Mouse (Mus musculus) cerebellum, adult 2 months (tissue): ENCODE data around the gene Sept10. TPM values are rescaled to one million over a fixed set of nuclear protein-coding genes. Genes with fewer than 3 reads are reported as not detected.
A peak's percentile ranks its signal among the peaks of the same experiment; 100 is the strongest.

Experiments used
- DNase-seq, 2 experiments: peaks; one replicate each; pipeline ENCODE4 v3.0.0; 2021
- H3K27ac ChIP-seq: fragments of 200-500 bp; 2 replicates; pipeline ENCODE4 v1.5.1; 2012; ENCODE audit warnings: low read length, control low read depth, inconsistent platforms; ENCODE audit not compliant: insufficient read depth
- H3K27me3 ChIP-seq: fragments of 200-500 bp; 2 replicates; pipeline ENCODE4 v1.6.1; 2012; ENCODE audit warnings: inconsistent platforms, mild to moderate bottlenecking, low read length, moderate library complexity; ENCODE audit not compliant: control insufficient read depth, insufficient read depth
- H3K4me1 ChIP-seq: fragments of 200-500 bp; 2 replicates; pipeline ENCODE4 v1.6.1; 2011; ENCODE audit warnings: low read length; ENCODE audit not compliant: control insufficient read depth, insufficient read depth
- H3K4me3 ChIP-seq: fragments of 200-500 bp; replicated peaks from 2 replicates; pipeline ENCODE3; 2011; ENCODE audit warnings: mild to moderate bottlenecking, low read depth, low read length, control low read depth; ENCODE audit not compliant: insufficient read depth
- CTCF ChIP-seq: fragments of 200-500 bp; IDR thresholded peaks from 2 replicates; pipeline ENCODE4 v1.5.1; 2011; ENCODE audit warnings: low read depth, mild to moderate bottlenecking, control low read depth, low read length, moderate library complexity, borderline replicate concordance; ENCODE audit not compliant: insufficient read depth
- POLR2A ChIP-seq: fragments of 200-500 bp; IDR thresholded peaks from 2 replicates; pipeline ENCODE4 v1.6.1; 2011; ENCODE audit warnings: low read length, control low read depth, borderline replicate concordance; ENCODE audit not compliant: insufficient read depth
- WGBS: fragments of 180-500 bp; shearing (Covaris S2); methylation state at CpG from one replicate; pipeline ENCODE4 v1.1.7; 2018; 5-methylcytosine and 5-hydroxymethylcytosine counted together
- polyA plus RNA-seq: library from polyadenylated mRNA; depleted of rRNA; stranded (reverse); fragments of >200 nt; gene quantifications from 2 replicates; pipeline ENCODE4 v1.2.3, GENCODE M21; 2012

Sept10 gene
- polyA plus RNA-seq, 1 experiment, result 8.5 TPM

GRCm38 (mm10) chr10:59149956-59150383 is 71.7 kb downstream of the Sept10 start:
- DNase-seq, result peak; percentile 16 to 37
- no peak for TF ChIP-seq POLR2A
- peak; percentile 44; the same call in 1 of the 2 replicates for TF ChIP-seq CTCF
- H3K4me1 ChIP-seq, result peaks cover 3% of the 10 kb centered on the region; the same call in 1 of the 2 replicates
- no peaks in the 10 kb centered on the region for H3K27me3 ChIP-seq
- 9% methylated on average over 8 of the region's 8 CpGs for WGBS
- H3K27ac ChIP-seq, result no peak overlapping the region
- H3K4me3 ChIP-seq, result no peak overlapping the region

DNA sequence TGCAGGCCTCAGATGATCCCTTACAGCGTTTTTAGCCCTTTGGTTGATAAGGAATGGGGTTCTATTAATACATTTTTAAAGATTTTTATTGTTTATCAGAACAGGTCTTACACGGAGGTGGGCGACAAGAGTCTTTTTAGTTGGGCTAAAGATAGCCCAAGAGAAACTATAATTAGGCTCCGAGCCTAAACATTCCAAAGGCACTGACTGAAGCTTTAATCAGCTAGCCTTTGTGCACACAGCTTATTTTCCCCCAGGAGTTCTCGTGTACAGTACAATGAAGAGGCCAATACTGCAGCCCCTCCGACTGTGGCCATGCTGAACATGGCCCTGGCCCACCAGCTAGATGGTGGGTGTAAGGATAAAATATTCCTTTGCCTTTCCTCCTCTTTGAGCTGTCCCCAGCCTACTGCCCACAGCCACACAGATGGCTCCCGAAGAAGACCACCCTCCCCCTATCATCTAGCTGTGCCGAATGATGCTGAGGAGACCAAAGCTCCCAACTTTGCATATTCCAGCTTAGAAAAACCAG is 88.1 kb downstream of the Sept10 start:
- Histone ChIP-seq H3K4me1 (no peaks in the 10 kb centered on the region), H3K27ac (no peak overlapping the region), H3K27me3 (no peaks in the 10 kb centered on the region), H3K4me3 (no peak overlapping the region)
- WGBS, result 68% methylated on average over 8 of the region's 8 CpGs
- no peak for DNase-seq
- TF ChIP-seq POLR2A, result no peak

DNA sequence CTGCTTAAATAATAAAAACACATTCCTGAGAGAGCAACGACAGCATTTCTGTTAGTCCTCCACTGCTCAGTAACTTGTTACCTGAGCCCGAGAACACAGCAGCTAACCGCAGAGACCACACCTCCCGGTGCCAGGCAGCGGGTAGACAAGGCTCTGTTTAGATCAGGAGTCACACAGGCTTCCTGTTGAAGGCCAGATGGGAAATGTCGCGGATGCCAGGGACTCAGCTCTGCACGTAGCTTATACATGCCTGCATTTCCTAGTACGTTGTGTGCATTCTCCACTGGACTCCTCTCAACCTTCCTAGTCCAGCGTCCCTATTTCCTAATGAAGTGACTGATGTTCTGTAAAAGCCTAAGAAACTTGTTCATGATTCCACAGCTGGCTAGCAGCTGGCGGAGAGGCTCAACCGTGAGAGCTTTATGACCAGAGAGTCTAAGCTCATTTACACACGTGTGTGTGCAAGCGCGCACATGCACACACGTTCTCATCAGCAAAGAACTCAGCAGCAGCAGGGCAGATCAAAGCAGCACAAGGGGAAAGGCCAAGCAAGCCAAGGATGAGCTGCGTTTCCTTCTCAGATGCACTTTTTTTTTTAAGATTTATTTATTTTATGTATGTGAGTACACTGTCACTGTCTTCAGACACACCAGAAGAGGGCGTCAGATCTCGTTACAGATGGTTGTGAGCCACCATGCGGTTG is 89.6 kb downstream of the Sept10 start:
- TF ChIP-seq CTCF (no peak), POLR2A (no peak)
- Histone ChIP-seq H3K4me3 (no peak overlapping the region), H3K4me1 (no peaks in the 10 kb centered on the region), H3K27ac (no peak overlapping the region), H3K27me3 (no peaks in the 10 kb centered on the region)
- WGBS, result 77% methylated on average over 20 of the region's 20 CpGs
- DNase-seq, result no peak

DNA sequence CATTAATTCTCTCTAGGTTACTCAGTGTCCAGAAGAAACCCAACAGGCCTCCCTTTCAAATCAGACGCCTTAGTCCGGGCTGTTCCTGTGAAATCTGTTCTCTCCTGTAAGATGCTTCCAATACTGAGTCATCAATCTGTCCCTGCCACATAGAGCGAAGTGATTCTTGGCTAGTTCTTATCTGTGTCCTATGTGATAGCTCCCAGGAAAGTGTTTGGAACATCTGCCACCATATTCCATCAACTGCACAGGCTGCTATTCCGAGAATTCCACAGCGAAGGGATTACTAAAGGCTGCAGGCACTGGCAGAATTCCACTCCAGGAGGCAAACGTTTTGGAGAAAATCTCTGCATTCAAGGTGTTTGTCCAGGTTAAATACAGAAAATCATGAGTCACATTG is 94.0 kb downstream of the Sept10 start:
- no peak overlapping the region for H3K27ac ChIP-seq
- 46% methylated on average over 6 of the region's 6 CpGs for WGBS
- H3K4me3 ChIP-seq, result no peak overlapping the region
- TF ChIP-seq CTCF (no peak), POLR2A (no peak)
- no peaks in the 10 kb centered on the region for H3K27me3 ChIP-seq
- H3K4me1 ChIP-seq, result no peaks in the 10 kb centered on the region
- no peak for DNase-seq

DNA sequence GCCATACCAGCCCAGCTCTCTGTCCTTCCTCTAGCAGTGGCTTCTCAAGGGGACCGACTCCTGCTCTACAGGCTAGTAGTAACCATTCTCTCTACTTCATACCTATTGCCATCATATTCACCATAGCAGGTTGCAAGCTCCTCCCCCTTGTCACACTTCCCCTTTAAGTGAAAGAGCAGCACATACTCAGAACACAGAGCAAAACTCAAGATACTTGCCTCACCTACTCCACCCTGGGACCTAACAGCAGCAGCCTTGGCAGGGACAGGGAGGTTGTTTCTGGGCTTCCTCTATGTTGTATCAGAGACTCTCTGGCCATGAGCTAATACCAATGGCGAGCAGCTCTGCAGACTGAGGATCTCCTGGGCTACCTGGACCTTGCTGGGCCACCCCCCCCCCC is 96.2 kb downstream of the Sept10 start:
- H3K4me3 ChIP-seq, result no peak overlapping the region
- no peaks in the 10 kb centered on the region for H3K4me1 ChIP-seq
- no peak overlapping the region for H3K27ac ChIP-seq
- 92% methylated on average over 2 of the region's 2 CpGs for WGBS
- DNase-seq, result no peak
- no peak for TF ChIP-seq POLR2A
- TF ChIP-seq CTCF, result no peak
- no peaks in the 10 kb centered on the region for H3K27me3 ChIP-seq

DNA sequence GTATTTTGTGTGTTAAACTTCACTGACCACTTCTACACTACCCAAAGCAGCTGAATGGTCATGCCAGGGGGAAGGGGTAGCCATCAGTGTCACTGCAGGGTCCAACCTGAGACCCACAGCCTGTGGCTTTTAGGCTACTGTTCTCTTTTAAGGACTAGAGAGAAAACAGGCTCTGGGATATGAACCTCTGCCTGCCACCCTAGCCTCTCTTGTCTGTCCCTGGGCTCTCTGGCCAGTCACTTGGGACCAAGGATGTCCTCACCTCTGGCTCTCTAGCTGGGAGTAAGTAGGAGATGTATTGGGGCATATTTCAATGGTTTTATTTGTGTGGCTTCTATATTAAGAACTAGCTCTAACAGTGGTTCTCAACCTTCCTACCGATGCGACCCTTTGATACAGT is 101.8 kb downstream of the Sept10 start:
- Histone ChIP-seq H3K4me3 (no peak overlapping the region), H3K4me1 (no peaks in the 10 kb centered on the region), H3K27ac (no peak overlapping the region), H3K27me3 (no peaks in the 10 kb centered on the region)
- 94% methylated on average over 2 of the region's 2 CpGs for WGBS
- TF ChIP-seq POLR2A (no peak), CTCF (no peak)
- DNase-seq, result no peak

DNA sequence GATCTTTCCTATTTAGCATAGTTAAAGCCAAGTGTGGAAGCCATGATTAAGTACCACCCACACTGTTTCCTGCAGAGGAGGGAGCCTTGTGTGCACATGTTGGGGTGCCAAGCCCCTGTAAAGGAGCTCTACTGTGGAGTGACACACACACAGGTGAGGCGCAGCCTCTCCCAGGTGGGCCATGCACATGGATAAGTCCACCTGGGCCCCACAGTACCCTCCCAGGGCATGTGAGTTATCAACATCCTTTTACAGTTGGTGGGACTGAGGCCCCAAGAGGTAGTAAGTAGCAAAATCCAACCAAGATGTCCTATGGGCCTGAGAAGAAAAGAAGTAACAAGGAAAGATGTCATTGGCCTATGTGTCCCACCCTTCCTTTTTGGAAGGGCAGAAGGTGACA is 102.6 kb downstream of the Sept10 start:
- Histone ChIP-seq H3K4me3 (no peak overlapping the region), H3K27me3 (no peaks in the 10 kb centered on the region), H3K4me1 (no peaks in the 10 kb centered on the region), H3K27ac (no peak overlapping the region)
- TF ChIP-seq POLR2A (no peak), CTCF (no peak)
- no peak for DNase-seq
- 100% methylated on average over 1 of the region's 1 CpGs for WGBS

- WGBS, result 76% methylated on average over 5 of the region's 5 CpGs
Measured at GRCm38 (mm10) chr10:59117555-59117954, 104.1 kb downstream of the Sept10 start.

More at GRCm38 (mm10) chr10:59117555-59117954, 104.1 kb downstream of the Sept10 start:
- TF ChIP-seq CTCF, result no peak
- no peak for TF ChIP-seq POLR2A
- no peak for DNase-seq
- Histone ChIP-seq H3K27me3 (no peaks in the 10 kb centered on the region), H3K27ac (no peak overlapping the region), H3K4me3 (no peak overlapping the region), H3K4me1 (no peaks in the 10 kb centered on the region)
